Mouse (Mus musculus) retina, adult 2 months (tissue): Measurements from ENCODE around the gene Mical2.

Experiments
- DNase-seq: peaks from one replicate; pipeline ENCODE4 v3.0.0-alpha.2; 2012; ENCODE audit warnings: low read depth, low spot score

Mical2 gene

GRCm38 (mm10) chr7:112275093-112275492, 49.4 kb downstream of the Mical2 start:
- no peak for DNase-seq

DNA sequence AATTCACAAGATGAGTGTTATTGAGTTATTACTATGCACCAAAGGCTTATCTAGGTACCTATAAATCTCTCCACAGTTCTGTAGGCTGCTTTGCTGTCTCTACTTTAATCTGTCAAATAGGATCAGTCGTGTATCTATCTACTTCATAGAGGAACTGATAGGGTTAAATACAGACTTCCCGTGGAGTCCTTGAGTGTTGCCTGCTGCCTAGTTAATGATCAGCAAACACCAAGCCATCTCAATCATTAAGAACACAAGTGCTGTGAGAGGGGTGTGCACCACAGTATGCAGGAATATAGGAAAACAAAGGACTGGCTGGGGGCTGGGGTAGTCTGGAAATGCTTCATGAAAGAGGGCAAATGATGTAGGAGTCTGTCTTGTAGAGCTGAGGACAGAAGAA, 50.2 kb downstream of the Mical2 start:
- DNase-seq = no peak

- no peak for DNase-seq
Observed at GRCm38 (mm10) chr7:112276823-112277222, 51.2 kb downstream of the Mical2 start.

DNA sequence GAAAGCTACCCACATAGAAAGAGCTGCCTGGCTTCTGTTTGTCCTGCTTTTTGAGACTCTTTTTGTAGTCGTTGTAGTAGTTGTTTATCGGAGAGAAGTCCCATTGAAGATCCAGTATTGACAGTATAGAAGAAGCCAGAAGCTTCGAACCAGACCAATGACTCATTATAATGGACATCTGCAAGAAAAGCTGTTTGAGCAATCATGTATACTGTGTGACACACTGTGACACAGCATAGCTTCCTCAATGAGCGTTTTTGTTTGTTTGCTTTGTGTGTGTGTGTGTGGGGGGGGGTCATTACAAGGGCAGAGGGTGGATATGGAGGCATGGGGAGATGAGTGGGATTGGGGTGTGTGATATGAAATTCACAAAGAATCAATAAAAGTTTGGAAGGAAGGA, 53.0 kb downstream of the Mical2 start:
- no peak for DNase-seq

GRCm38 (mm10) chr7:112280474-112280873, 54.8 kb downstream of the Mical2 start:
- no peak for DNase-seq

GRCm38 (mm10) chr7:112283606-112284310, 58.1 kb downstream of the Mical2 start:
- DNase-seq = no peak

DNA sequence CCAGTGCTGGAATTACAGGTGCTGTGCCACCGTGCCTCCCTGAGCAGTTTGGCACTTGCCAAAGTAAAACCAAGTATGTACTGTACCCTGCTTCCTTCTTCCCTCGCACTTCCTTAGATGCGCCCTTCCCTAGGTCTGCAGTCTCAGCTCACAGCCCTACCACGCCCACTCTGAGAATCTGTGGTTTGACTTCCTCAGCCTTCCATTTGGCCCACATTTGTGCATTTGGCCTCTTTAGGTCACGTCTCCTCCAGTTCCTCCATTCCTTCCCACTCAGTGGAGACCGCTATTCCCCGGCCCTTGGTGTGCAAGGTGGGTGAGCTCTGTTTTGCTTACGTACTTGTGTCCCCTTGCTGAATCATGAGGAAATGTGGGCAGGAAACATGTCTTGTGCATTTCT, 59.9 kb downstream of the Mical2 start:
- DNase-seq = no peak

DNA sequence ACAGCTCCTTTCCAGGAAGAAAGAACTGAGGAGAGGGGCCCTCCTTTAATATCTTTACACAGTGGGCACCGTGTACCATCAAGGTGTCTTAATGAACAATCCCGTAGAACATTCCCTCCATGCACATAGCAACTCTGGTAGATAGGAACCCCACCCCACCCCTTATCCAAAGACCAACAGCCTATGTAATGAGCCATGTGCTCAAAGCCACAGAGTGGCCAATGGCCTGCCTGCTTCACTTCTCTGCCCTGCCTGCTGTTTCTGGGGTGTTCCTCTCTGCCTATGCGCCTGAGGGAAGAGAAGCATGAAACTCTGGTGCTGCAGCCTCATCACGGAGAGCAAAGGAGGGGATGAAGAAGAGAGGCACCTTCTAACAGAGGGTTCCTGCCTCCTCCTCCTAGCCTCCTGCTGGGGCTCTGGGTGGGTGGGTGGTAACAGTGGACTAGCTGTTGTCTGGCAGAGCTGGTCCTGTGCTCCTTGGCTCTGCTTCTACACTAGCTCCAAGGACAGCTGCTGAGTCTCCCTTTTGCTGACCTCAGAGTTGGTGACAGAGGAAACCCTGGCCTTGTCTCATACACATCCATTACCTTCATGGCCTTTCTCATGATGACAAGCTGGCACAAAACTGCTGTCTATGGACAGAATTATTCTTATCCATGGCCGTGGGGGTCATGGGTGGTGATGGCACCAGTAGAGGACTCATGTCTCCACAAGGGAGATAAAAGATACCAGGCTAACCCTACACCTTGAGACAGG, 62.9 kb downstream of the Mical2 start:
- no peak for DNase-seq

- no peak for DNase-seq
Observed at GRCm38 (mm10) chr7:112289514-112289913, 63.9 kb downstream of the Mical2 start.

- no peak for DNase-seq
Observed at GRCm38 (mm10) chr7:112289990-112290389, 64.3 kb downstream of the Mical2 start.

DNA sequence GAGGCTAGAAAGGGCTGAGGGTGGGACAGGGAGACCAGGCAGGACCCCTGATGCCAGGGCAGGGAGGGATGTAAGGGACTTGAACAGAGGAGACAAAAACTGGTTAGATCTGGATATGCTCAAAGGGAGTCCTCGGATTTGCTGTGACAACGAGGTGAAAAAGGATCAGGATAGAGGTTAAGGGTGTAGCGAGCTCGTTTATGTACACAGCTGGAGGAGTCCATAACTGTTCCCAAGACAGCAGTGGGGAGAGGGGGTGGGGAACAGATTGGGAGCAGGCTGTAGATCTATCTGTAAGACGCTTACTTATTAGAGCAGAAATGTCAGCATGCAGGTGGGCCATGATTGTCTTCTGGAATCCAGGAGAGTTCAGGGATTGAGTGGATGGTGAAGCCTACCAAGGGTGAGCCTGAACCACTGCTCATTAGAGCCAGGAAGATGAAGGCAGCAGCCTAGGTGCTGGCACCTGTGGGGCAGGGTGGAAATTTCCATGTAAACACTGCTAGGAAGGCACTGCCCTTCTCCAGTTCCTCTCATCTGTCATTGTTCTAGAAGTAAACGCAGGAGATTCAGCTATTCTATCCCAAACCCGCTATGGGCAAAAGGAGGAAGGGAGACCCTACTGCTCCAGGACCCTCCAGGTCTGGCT, 67.9 kb downstream of the Mical2 start:
- DNase-seq = no peak

DNA sequence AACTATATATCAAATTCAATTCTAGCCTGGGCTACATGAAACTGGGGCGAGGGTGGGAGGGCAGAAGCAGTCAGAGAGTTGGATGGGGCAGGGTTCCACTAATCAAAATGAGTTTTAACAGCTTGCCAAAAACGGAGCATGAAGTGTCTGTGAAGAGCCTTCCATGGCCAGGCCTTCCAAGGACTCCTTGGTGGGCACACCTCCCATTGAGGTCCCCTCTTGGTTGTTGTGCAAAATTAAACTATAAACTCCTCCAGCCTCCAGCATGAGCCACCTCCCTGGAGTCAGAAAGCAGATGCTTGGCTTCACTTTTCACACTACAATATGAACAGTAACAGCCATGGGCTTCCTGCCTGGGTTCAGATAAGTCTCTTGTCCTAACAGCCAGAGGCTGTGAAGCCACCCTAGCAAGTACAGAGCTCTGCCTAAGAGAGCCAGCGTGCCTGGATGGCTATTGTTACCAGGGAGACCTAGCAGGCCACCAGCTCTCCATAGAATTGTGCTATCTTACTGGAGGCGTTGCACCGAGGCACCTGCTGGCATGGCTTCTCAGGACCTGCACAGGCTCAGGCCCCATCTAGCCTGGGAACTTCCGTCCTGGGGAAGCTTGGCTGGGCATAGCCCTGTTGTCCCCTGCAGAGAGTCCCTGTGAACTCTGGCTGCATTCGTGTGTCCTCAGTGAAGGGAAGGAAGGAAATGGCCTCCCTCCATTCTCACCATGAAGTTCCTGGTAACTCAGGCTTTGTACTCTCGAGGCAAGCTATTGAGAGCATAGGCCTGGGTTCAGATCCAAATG, 70.0 kb downstream of the Mical2 start:
- DNase-seq = no peak

DNA sequence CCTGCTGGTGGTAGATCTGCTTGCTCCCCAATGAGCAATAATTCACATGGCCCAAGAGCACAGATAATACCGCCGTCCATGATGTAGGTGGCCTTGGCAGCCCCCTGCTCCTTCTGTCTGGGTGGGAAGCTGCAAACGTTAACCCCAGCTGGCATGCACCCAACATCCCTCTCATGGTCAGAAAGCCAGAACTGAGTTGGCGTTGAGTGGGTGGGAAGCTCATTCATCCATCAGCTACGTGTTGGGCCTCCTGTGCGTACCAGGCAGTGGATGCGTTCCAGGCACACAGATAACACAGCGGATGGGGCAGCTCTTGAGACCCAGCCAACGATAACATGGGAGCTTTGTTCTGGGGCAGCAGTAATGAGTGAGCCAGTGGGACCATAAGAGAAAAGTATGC, 72.4 kb downstream of the Mical2 start:
- no peak for DNase-seq

- DNase-seq = no peak
Observed at GRCm38 (mm10) chr7:112298871-112299422, 73.3 kb downstream of the Mical2 start.

DNA sequence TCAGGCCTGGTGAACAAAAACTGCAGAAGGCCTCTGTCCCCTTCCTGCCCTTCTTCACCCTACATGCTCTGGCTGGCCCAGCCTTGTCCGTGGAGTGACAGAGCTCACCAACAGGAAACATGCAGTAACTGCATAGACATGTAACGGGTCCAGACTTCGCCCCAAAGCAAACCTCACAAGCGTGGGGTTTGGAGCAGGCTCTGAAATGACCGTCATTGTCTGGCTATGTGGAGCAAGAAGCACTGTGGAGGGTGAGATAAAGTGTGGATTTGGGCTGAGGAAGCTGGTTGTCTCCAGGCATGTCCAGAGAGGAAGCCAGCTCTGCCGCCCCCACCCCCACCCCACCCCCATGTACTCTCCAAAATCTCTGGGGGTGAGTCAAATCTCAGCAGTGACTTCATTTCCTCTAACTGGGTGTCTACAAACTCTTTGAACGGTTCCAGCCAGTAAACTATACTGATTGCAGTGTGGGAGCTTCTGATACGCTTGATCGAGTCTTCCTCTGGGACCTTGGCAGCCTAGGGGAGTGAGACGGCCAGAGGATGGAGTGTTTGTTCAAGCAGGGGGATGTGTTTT, 74.0 kb downstream of the Mical2 start:
- no peak for DNase-seq

GRCm38 (mm10) chr7:112300141-112300540, 74.5 kb downstream of the Mical2 start:
- no peak for DNase-seq

- DNase-seq = no peak
Observed at GRCm38 (mm10) chr7:112301052-112301451, 75.4 kb downstream of the Mical2 start.

DNA sequence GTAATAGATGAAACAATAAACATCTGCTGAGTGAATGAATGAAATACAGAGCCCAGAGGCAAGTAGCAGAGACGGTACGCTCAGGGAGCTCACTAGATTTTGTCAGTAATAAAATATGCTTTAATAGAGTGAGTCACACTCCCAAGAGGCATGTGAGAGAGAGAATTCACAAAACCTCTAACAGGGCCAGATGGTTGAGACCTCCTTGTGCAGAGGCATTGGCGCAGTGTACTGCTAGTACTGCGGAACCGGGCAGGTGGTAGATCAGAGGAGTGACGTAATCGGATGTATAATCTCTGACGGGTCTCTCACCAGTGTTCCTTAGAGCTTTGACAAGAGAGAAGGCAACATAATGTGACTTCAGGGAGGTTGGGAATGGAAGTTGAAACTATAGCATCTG, 78.7 kb downstream of the Mical2 start:
- DNase-seq = no peak

GRCm38 (mm10) chr7:112309289-112310016, 83.8 kb downstream of the Mical2 start:
- no peak for DNase-seq

DNA sequence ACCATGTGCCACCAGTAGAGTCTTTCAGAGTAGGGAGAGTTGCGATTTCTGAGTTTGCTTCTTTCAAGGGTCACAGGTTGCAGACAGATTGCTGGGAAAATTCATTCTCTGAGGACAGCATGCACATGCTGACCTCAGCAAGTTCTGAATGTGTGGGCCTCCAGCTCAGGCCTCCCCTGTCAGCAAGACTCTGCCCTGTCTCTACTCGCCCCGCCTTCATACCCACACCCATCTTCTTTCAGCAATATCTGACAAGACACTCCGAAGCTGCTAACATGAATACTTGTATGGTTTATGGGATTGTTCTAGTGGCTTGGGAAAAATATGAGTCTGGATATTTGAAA, 84.3 kb downstream of the Mical2 start:
- DNase-seq = no peak

DNA sequence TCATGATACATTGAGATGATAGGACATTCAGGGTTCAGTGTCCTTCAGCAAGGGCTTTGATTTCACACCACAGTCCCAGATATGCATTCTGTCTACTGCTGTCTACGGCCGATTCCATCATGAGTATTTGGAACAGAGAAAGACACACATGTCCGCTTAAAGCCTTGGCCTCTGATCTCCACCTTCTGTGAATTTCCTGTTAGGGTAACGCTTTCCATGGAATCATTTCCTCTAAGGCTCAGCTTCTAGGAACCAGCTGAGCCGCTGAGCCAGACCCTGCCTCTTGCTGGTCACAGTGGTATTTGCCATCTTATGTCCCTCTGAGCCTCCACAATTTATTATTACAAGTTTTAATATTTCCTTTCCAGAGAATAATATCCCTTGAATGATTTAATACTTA, 87.6 kb downstream of the Mical2 start:
- no peak for DNase-seq
